Mouse (Mus musculus) G1E-ER4 (cell line): Measurements from ENCODE around the gene Cd99l2. TPM values are rescaled to one million over a fixed set of nuclear protein-coding genes. Genes with fewer than 3 reads are reported as not detected.

ENCODE experiments used
- GATA1 ChIP-seq: IDR thresholded peaks from one replicate; pipeline ENCODE4 v1.8.0; 2012; ENCODE audit warnings: low read length, inconsistent platforms
- polyA plus RNA-seq: library from polyadenylated mRNA; stranded (reverse); fragments of >175 nt; gene quantifications from 2 replicates; pipeline ENCODE4 v1.2.3, GENCODE M21; 2012

Cd99l2 gene
- polyA plus RNA-seq, result 4.0 and 4.8 TPM in 2 replicates

- TF ChIP-seq GATA1, result no peak
These were observed at the start of gene Cd99l2 for GRCm38 (mm10) chrX:71492634-71493278. Cd99l2 (minus strand) TSS chrX:71492849.

- TF ChIP-seq GATA1, result no peak
These were observed 48.3 kb upstream of the Cd99l2 start for GRCm38 (mm10) chrX:71540821-71541510.

- no peak for TF ChIP-seq GATA1
These were observed 45.1 kb upstream of the Cd99l2 start for GRCm38 (mm10) chrX:71537791-71538190.

GRCm38 (mm10) chrX:71534102-71534501, 41.5 kb upstream of the Cd99l2 start:
- TF ChIP-seq GATA1, result no peak

- TF ChIP-seq GATA1, result no peak
These were observed 40.0 kb upstream of the Cd99l2 start for GRCm38 (mm10) chrX:71532635-71533034.

GRCm38 (mm10) chrX:71528646-71529045, 36.0 kb upstream of the Cd99l2 start:
- no peak for TF ChIP-seq GATA1

- no peak for TF ChIP-seq GATA1
These were observed 35.5 kb upstream of the Cd99l2 start for GRCm38 (mm10) chrX:71528150-71528549.

- TF ChIP-seq GATA1, result no peak
These were observed 34.8 kb upstream of the Cd99l2 start for GRCm38 (mm10) chrX:71527461-71527860.

- no peak for TF ChIP-seq GATA1
These were observed 33.1 kb upstream of the Cd99l2 start for GRCm38 (mm10) chrX:71525593-71526299.

- no peak for TF ChIP-seq GATA1
These were observed 31.7 kb upstream of the Cd99l2 start for GRCm38 (mm10) chrX:71524310-71524709.

GRCm38 (mm10) chrX:71522889-71523288, 30.2 kb upstream of the Cd99l2 start:
- no peak for TF ChIP-seq GATA1

GRCm38 (mm10) chrX:71519252-71519651, 26.6 kb upstream of the Cd99l2 start:
- no peak for TF ChIP-seq GATA1

GRCm38 (mm10) chrX:71493279-71493656, 619 bp upstream of the Cd99l2 start:
- no peak for TF ChIP-seq GATA1

GRCm38 (mm10) chrX:71491931-71492633, 567 bp downstream of the Cd99l2 start:
- TF ChIP-seq GATA1, result no peak

- TF ChIP-seq GATA1, result no peak
These were observed 3.3 kb downstream of the Cd99l2 start for GRCm38 (mm10) chrX:71489353-71489752.

GRCm38 (mm10) chrX:71482244-71482643, 10.4 kb downstream of the Cd99l2 start:
- TF ChIP-seq GATA1, result no peak
